Mouse (Mus musculus) layer of hippocampus, adult 11-12 months (tissue): ENCODE measurements around the gene Olfr187.
"Not testable (repeated sequence)": the region's sequence is repeated elsewhere in the genome, so short reads cannot be mapped to it uniquely, and the experiment has no call there.

Source experiments
- DNase-seq: peaks from one replicate; pipeline ENCODE4 v3.0.0; 2022; ENCODE audit warnings: low spot score

Olfr187 gene

GRCm38 (mm10) chr16:59039710-59040109, at the start of gene Olfr187:
Gene Olfr187, minus strand, starts transcription at chr16:59039767.
- DNase-seq = no peak

GRCm38 (mm10) chr16:59081113-59081512, 41.5 kb upstream of the Olfr187 start:
- not testable (repeated sequence) for DNase-seq

- DNase-seq = no peak
Observed at GRCm38 (mm10) chr16:59077905-59078304, 38.3 kb upstream of the Olfr187 start, which contains the start of gene Olfr190. Gene Olfr190, minus strand, starts transcription at chr16:59078005.

GRCm38 (mm10) chr16:59073520-59073919, 34.0 kb upstream of the Olfr187 start:
- DNase-seq = no peak

GRCm38 (mm10) chr16:59071755-59072154, 32.2 kb upstream of the Olfr187 start:
- DNase-seq = no peak

- DNase-seq = not testable (repeated sequence)
Observed at GRCm38 (mm10) chr16:59062411-59062810, 22.8 kb upstream of the Olfr187 start.

- not testable (repeated sequence) for DNase-seq
Observed at GRCm38 (mm10) chr16:59049286-59049685, 9.7 kb upstream of the Olfr187 start.

- no peak for DNase-seq
Observed at GRCm38 (mm10) chr16:59048860-59049259, 9.3 kb upstream of the Olfr187 start.

- no peak for DNase-seq
Observed at GRCm38 (mm10) chr16:59047579-59047978, 8.0 kb upstream of the Olfr187 start.

- DNase-seq = no peak
Observed at GRCm38 (mm10) chr16:59045835-59046234, 6.3 kb upstream of the Olfr187 start.

GRCm38 (mm10) chr16:59030191-59030590, 9.4 kb downstream of the Olfr187 start, which contains the start of gene Olfr186:
Gene Olfr186, minus strand, starts transcription at chr16:59030291.
- DNase-seq = no peak

GRCm38 (mm10) chr16:59013357-59014018, 26.1 kb downstream of the Olfr187 start:
- no peak for DNase-seq

GRCm38 (mm10) chr16:59007146-59007545, 32.4 kb downstream of the Olfr187 start:
- no peak for DNase-seq

- DNase-seq = no peak
Observed at GRCm38 (mm10) chr16:58995057-58995456, 44.5 kb downstream of the Olfr187 start, which contains the start of gene Olfr183. Gene Olfr183, plus strand, starts transcription at chr16:58995357.
